Mouse (Mus musculus): Measurements from ENCODE around the gene Rtf2. TPM values are rescaled to one million over a fixed set of nuclear protein-coding genes. Genes with fewer than 3 reads are reported as not detected.

The Rtf2 gene
- total RNA-seq (2012; rRNA removed) = 51.0 and 58.7 TPM in 2 replicates

- peak within 1 kb of the TSS; percentile 36; the same call in 1 of the 2 replicates for H3K27ac ChIP-seq (ENCODE audit: insufficient read depth, low read depth, low read length, poor library complexity, severe bottlenecking)
- peaks cover 0 to 8% of the 10 kb centered on the region in 2 experiments; a peak in 1 of 4 replicates for H3K4me1 ChIP-seq (ENCODE audit: control insufficient read depth in 2 of 2, insufficient read depth in 2 of 2, low read length in 2 of 2, poor library complexity in 1 of 2)
- no peaks in the 10 kb centered on the region for H3K9me3 ChIP-seq (ENCODE audit: control insufficient read depth, insufficient read depth, low read depth, low read length)
- TF ChIP-seq ZNF384 (IDR thresholded peaks at IDR 0.05; ENCODE audit: low read depth, low read length) = peak; percentile 28; the same call in 1 of the 2 replicates
- peak; percentile 83 for TF ChIP-seq CHD2 (IDR thresholded peaks at IDR 0.05; ENCODE audit: low read depth, low read length)
- TF ChIP-seq HCFC1 (IDR thresholded peaks at IDR 0.05; ENCODE audit: borderline replicate concordance, insufficient read depth, low read length) = peak; percentile 85
- 0 out of 2 replicates have a peak, but pooled peaks have one; percentile 19 for TF ChIP-seq ZC3H11A (IDR thresholded peaks at IDR 0.05; ENCODE audit: borderline replicate concordance, low read depth, low read length)
- TF ChIP-seq MAFK (IDR thresholded peaks at IDR 0.05; ENCODE audit: insufficient read depth, low read depth, low read length) = 0 out of 2 replicates have a peak, but pooled peaks have one; percentile 31
- no peaks in the 10 kb centered on the region for H3K36me3 ChIP-seq (ENCODE audit: control insufficient read depth, insufficient read depth, low read length, poor library complexity, severe bottlenecking)
- H3K9ac ChIP-seq (ENCODE audit: insufficient read depth, low read depth, low read length, poor library complexity, severe bottlenecking) = peak within 1 kb of the TSS; percentile 95
- in situ Hi-C loops (cut with MboI; ENCODE audit: low sequenced_read_pairs in 2 of 2, unreplicated experiment in 2 of 2) = loop anchor here in 1 of 2 experiments (25.0 kb wide), 1 partner anchor 203 kb away; the partner anchor contains the start of gene Mc3r
- DNase-seq (ENCODE audit: low read depth, low spot score) = peak; percentile 99
- peak within 1 kb of the TSS; percentile 97 to 99 for H3K4me3 ChIP-seq (ENCODE audit: insufficient read depth in 1 of 2, low read depth in 1 of 2, low read length in 2 of 2, poor library complexity in 1 of 2, severe bottlenecking in 1 of 2)
Measured at GRCm38 (mm10) chr2:172439843-172440639, at the start of gene Rtf2. Gene Rtf2, plus strand, starts transcription at chr2:172440556.

- Histone ChIP-seq H3K4me3 (ENCODE audit: insufficient read depth in 1 of 2, low read depth in 1 of 2, low read length in 2 of 2, poor library complexity in 1 of 2, severe bottlenecking in 1 of 2) (no peak overlapping the region), H3K9me3 (ENCODE audit: control insufficient read depth, insufficient read depth, low read depth, low read length) (no peaks in the 10 kb centered on the region), H3K36me3 (ENCODE audit: control insufficient read depth, insufficient read depth, low read length, poor library complexity, severe bottlenecking) (no peaks in the 10 kb centered on the region), H3K9ac (ENCODE audit: insufficient read depth, low read depth, low read length, poor library complexity, severe bottlenecking) (no peak overlapping the region), H3K27ac (ENCODE audit: insufficient read depth, low read depth, low read length, poor library complexity, severe bottlenecking) (no peak overlapping the region), H3K4me1 (ENCODE audit: control insufficient read depth in 2 of 2, insufficient read depth in 2 of 2, low read length in 2 of 2, poor library complexity in 1 of 2) (peaks cover 3 to 26% of the 10 kb centered on the region in 2 experiments; a peak in 2 of 4 replicates)
- in situ Hi-C loops (cut with MboI; ENCODE audit: low sequenced_read_pairs in 2 of 2, unreplicated experiment in 2 of 2) = no loop called here
- DNase-seq (ENCODE audit: low read depth, low spot score) = no peak
- TF ChIP-seq MAFK (IDR thresholded peaks at IDR 0.05; ENCODE audit: insufficient read depth, low read depth, low read length) (no peak), ZNF384 (IDR thresholded peaks at IDR 0.05; ENCODE audit: low read depth, low read length) (no peak), ZC3H11A (IDR thresholded peaks at IDR 0.05; ENCODE audit: borderline replicate concordance, low read depth, low read length) (no peak), CHD2 (IDR thresholded peaks at IDR 0.05; ENCODE audit: low read depth, low read length) (no peak)
Measured at GRCm38 (mm10) chr2:172392041-172392521, 48.3 kb upstream of the Rtf2 start.

- Histone ChIP-seq H3K4me3 (ENCODE audit: insufficient read depth in 1 of 2, low read depth in 1 of 2, low read length in 2 of 2, poor library complexity in 1 of 2, severe bottlenecking in 1 of 2) (peak within 1 kb of the TSS; percentile 2 to 25), H3K4me1 (ENCODE audit: control insufficient read depth in 2 of 2, insufficient read depth in 2 of 2, low read length in 2 of 2, poor library complexity in 1 of 2) (peaks cover 3 to 29% of the 10 kb centered on the region in 2 experiments; a peak in 2 of 4 replicates), H3K36me3 (ENCODE audit: control insufficient read depth, insufficient read depth, low read length, poor library complexity, severe bottlenecking) (no peaks in the 10 kb centered on the region), H3K27ac (ENCODE audit: insufficient read depth, low read depth, low read length, poor library complexity, severe bottlenecking) (no peak within 1 kb of the TSS; the same call in 1 of the 2 replicates), H3K9ac (ENCODE audit: insufficient read depth, low read depth, low read length, poor library complexity, severe bottlenecking) (no peak within 1 kb of the TSS), H3K9me3 (ENCODE audit: control insufficient read depth, insufficient read depth, low read depth, low read length) (no peaks in the 10 kb centered on the region)
- no peak for DNase-seq (ENCODE audit: low read depth, low spot score)
- in situ Hi-C loops (cut with MboI; ENCODE audit: low sequenced_read_pairs in 2 of 2, unreplicated experiment in 2 of 2) = no loop called here
- TF ChIP-seq HCFC1 (IDR thresholded peaks at IDR 0.05; ENCODE audit: borderline replicate concordance, insufficient read depth, low read length) (no peak), ZNF384 (IDR thresholded peaks at IDR 0.05; ENCODE audit: low read depth, low read length) (peak; percentile 86)
Measured at GRCm38 (mm10) chr2:172393391-172394051, 46.8 kb upstream of the Rtf2 start, which contains the start of gene Cass4. Gene Cass4, plus strand, starts transcription at chr2:172393794.

GRCm38 (mm10) chr2:172394052-172394392 lies 46.3 kb upstream of the Rtf2 start:
- peak overlapping the region; percentile 2 to 25; a peak in 3 of 4 replicates for H3K4me3 ChIP-seq (ENCODE audit: insufficient read depth in 1 of 2, low read depth in 1 of 2, low read length in 2 of 2, poor library complexity in 1 of 2, severe bottlenecking in 1 of 2)
- no peaks in the 10 kb centered on the region for H3K36me3 ChIP-seq (ENCODE audit: control insufficient read depth, insufficient read depth, low read length, poor library complexity, severe bottlenecking)
- H3K4me1 ChIP-seq (ENCODE audit: control insufficient read depth in 2 of 2, insufficient read depth in 2 of 2, low read length in 2 of 2, poor library complexity in 1 of 2) = peaks cover 5 to 33% of the 10 kb centered on the region in 2 experiments
- no peak overlapping the region for H3K9ac ChIP-seq (ENCODE audit: insufficient read depth, low read depth, low read length, poor library complexity, severe bottlenecking)
- DNase-seq (ENCODE audit: low read depth, low spot score) = no peak
- TF ChIP-seq CHD2 (IDR thresholded peaks at IDR 0.05; ENCODE audit: low read depth, low read length) (no peak), ZC3H11A (IDR thresholded peaks at IDR 0.05; ENCODE audit: borderline replicate concordance, low read depth, low read length) (no peak)
- H3K9me3 ChIP-seq (ENCODE audit: control insufficient read depth, insufficient read depth, low read depth, low read length) = no peaks in the 10 kb centered on the region
- in situ Hi-C loops (cut with MboI; ENCODE audit: low sequenced_read_pairs in 2 of 2, unreplicated experiment in 2 of 2) = no loop called here
- H3K27ac ChIP-seq (ENCODE audit: insufficient read depth, low read depth, low read length, poor library complexity, severe bottlenecking) = no peak overlapping the region
